Comparison of ENCODE assay signal across 10 mouse cellular contexts in the genomic region with DNA sequence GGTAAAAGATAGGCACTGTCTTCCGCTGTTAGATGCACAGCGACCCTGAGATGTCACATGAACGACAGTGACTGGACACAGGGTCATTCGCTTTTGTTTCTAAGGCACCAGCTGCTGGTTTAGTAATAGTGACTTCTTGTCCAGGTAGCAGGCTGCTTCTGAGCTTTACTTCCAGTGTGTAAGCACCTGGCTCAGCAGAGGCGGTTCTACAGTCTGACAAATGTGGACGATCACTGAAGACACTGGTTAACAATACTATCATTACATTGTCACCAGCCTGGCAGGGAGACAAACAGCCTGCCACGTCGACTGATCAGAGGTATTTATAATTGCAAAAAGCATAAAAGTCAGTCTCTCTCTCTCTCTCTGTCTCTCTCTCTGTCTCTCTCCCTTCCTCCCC.
DNase-seq lines count a peak whose midpoint lies in the region; ATAC-seq lines count a peak whose summit lies in the region.
"Had no signal": no experiment of that assay in that cellular context is flagged by ENCODE, and none has a peak within 500 bp of the region (broad histone marks: within the 10 kb centered on the region; RNA-seq: fewer than 3 reads in every experiment).

No protein-coding gene starts in this region.

- no peaks in the 10 kb centered on the region for H3K27me3 ChIP-seq in lung, embryonic 15.5 days
- H3K27me3 ChIP-seq in forebrain, embryonic 15.5 days = no peaks in the 10 kb centered on the region
- no peaks in the 10 kb centered on the region for H3K27me3 ChIP-seq in midbrain, embryonic 14.5 days (ENCODE audit: control insufficient read depth, insufficient read depth, low read length)

- WGBS in lung, embryonic 15.5 days = 59% methylated on average over 8 of the region's 8 CpGs
- 58% methylated on average over 8 of the region's 8 CpGs for WGBS in forebrain, embryonic 15.5 days
- 52% methylated on average over 8 of the region's 8 CpGs for WGBS in midbrain, embryonic 14.5 days

- ATAC-seq in lung, embryonic 15.5 days (ENCODE audit: borderline replicate concordance, extremely low read depth, low FRiP score, low TSS enrichment) = no peak
- ATAC-seq in forebrain, embryonic 15.5 days (replicated peaks) = 0 out of 2 replicates have a peak, but pooled peaks have one; percentile 6
- ATAC-seq in midbrain, embryonic 14.5 days (ENCODE audit: low FRiP score, low TSS enrichment) = no peak
- no peak for ATAC-seq in erythroblast, adult 5-6 weeks (replicated peaks; ENCODE audit: low FRiP score, poor library complexity, severe bottlenecking)
- ATAC-seq: liver, embryonic 12.5 days had no signal

- no peaks in the 10 kb centered on the region for H3K36me3 ChIP-seq in lung, embryonic 15.5 days
- no peaks in the 10 kb centered on the region for H3K36me3 ChIP-seq in forebrain, embryonic 15.5 days
- H3K36me3 ChIP-seq in midbrain, embryonic 14.5 days (ENCODE audit: control insufficient read depth, insufficient read depth, low read length) = no peaks in the 10 kb centered on the region
- H3K36me3 ChIP-seq: liver, embryonic 12.5 days had no signal

- no peak overlapping the region for H3K4me3 ChIP-seq in lung, embryonic 15.5 days
- peak overlapping the region; percentile 41; the same call in 1 of the 2 replicates for H3K4me3 ChIP-seq in forebrain, embryonic 15.5 days
- no peak overlapping the region; the same call in 1 of the 2 replicates for H3K4me3 ChIP-seq in midbrain, embryonic 14.5 days (replicated peaks; ENCODE audit: low read depth, low read length)

- H3K9ac ChIP-seq in lung, embryonic 15.5 days = no peak overlapping the region
- H3K9ac ChIP-seq in forebrain, embryonic 15.5 days (replicated peaks) = no peak overlapping the region
- no peak overlapping the region for H3K9ac ChIP-seq in midbrain, embryonic 14.5 days (replicated peaks; ENCODE audit: low read length)
- H3K9ac ChIP-seq: liver, embryonic 12.5 days had no signal

- intact Hi-C loops in heart, postnatal 36 days (cut with DNase I) = no loop called here

- H3K9me3 ChIP-seq in lung, embryonic 15.5 days = no peaks in the 10 kb centered on the region
- H3K9me3 ChIP-seq in forebrain, embryonic 15.5 days = no peaks in the 10 kb centered on the region
- no peaks in the 10 kb centered on the region for H3K9me3 ChIP-seq in midbrain, embryonic 14.5 days (ENCODE audit: control insufficient read depth, low read length)
- H3K9me3 ChIP-seq: liver, embryonic 12.5 days had no signal

- 0 out of 2 replicates have a peak overlapping the region, but pooled peaks have one; percentile 62 for H3K4me2 ChIP-seq in lung, embryonic 15.5 days
- H3K4me2 ChIP-seq in forebrain, embryonic 15.5 days (replicated peaks) = peak overlapping the region; percentile 72; the same call in 1 of the 2 replicates
- H3K4me2 ChIP-seq in midbrain, embryonic 14.5 days (ENCODE audit: low read length) = peak overlapping the region; percentile 66

- peak; percentile 61 for DNase-seq in heart, adult 11 months
- DNase-seq in heart, postnatal 36 days = no peak
- no peak for DNase-seq in lung, postnatal 14 days
- peak; percentile 31 for DNase-seq in midbrain, embryonic 14.5 days
- DNase-seq in gastrocnemius, postnatal 10 days = no peak
- DNase-seq: layer of hippocampus, adult 9-11 months had no signal

- 0 out of 2 replicates have a peak, but pooled peaks cover 3% of the 10 kb centered on the region for H3K4me1 ChIP-seq in lung, embryonic 15.5 days
- H3K4me1 ChIP-seq in forebrain, embryonic 15.5 days = peaks cover 13% of the 10 kb centered on the region
- H3K4me1 ChIP-seq in midbrain, embryonic 14.5 days (ENCODE audit: control insufficient read depth, insufficient read depth, low read length) = peaks cover 8% of the 10 kb centered on the region; the same call in 1 of the 2 replicates
- H3K4me1 ChIP-seq: liver, embryonic 12.5 days had no signal

- no peak overlapping the region for H3K27ac ChIP-seq in lung, embryonic 15.5 days
- H3K27ac ChIP-seq in forebrain, embryonic 15.5 days (replicated peaks) = no peak overlapping the region
- peak overlapping the region; percentile 81 for H3K27ac ChIP-seq in midbrain, embryonic 14.5 days (replicated peaks; ENCODE audit: low read depth, low read length)
- H3K27ac ChIP-seq: liver, embryonic 12.5 days had no signal

Comparison
In these comparisons a context has a peak if more than half of its experiments do, and no peak if none do; other contexts are left out.
1. DNase-seq: peak in heart, adult 11 months (single experiment) and midbrain, embryonic 14.5 days (single experiment); none in heart, postnatal 36 days (0 of 2), lung, postnatal 14 days (single experiment) and gastrocnemius, postnatal 10 days (single experiment).
2. Peak in every context shown above with its lines, with median percentiles within 50 percentile points of each other: H3K4me2 ChIP-seq.